In genomic region chr6:99026635-99027541, GRCm38 (mm10) we compare ENCODE assay signal across 8 mouse cellular contexts.
DNase-seq lines count a peak whose midpoint lies in the region; ATAC-seq and TF ChIP-seq lines count a peak whose summit lies in the region.

No protein-coding gene starts in this region.

- no peak for TF ChIP-seq CTCF in liver, embryonic 14.5 days (IDR thresholded peaks at IDR 0.05; ENCODE audit: low read depth)

- peak overlapping the region; percentile 73 to 91 for H3K4me3 ChIP-seq in heart, embryonic 14.5 days (ENCODE audit: control insufficient read depth in 1 of 2, insufficient read depth in 1 of 2, low read depth in 1 of 2, low read length in 2 of 2)
- peak overlapping the region; percentile 48 to 63 for H3K4me3 ChIP-seq in liver, embryonic 14.5 days (ENCODE audit: insufficient read depth in 1 of 2, low read depth in 2 of 2, low read length in 2 of 2)
- peak overlapping the region; percentile 60 for H3K4me3 ChIP-seq in neural tube, embryonic 14.5 days (ENCODE audit: low read depth, low read length)

- WGBS in heart, embryonic 14.5 days: 3% methylated on average over 19 of the region's 19 CpGs
- WGBS in liver, embryonic 14.5 days (ENCODE audit: insufficient replicate concordance): 7% methylated on average over 19 of the region's 19 CpGs
- WGBS in neural tube, embryonic 14.5 days: 9% methylated on average over 19 of the region's 19 CpGs

- peak overlapping the region; percentile 86 for H3K4me2 ChIP-seq in heart, embryonic 14.5 days (ENCODE audit: low read length)
- peak overlapping the region; percentile 61 for H3K4me2 ChIP-seq in liver, embryonic 14.5 days (ENCODE audit: low read depth)
- peak overlapping the region; percentile 89 for H3K4me2 ChIP-seq in neural tube, embryonic 14.5 days (ENCODE audit: low read depth, low read length)

- peaks cover 7 to 32% of the 10 kb centered on the region in 2 experiments for H3K4me1 ChIP-seq in heart, embryonic 14.5 days (ENCODE audit: control insufficient read depth in 2 of 2, insufficient read depth in 2 of 2, low read length in 2 of 2)
- peaks cover 0 to 22% of the 10 kb centered on the region in 2 experiments; a peak in 2 of 4 replicates for H3K4me1 ChIP-seq in liver, embryonic 14.5 days (replicated peaks; ENCODE audit: control insufficient read depth in 2 of 2, insufficient read depth in 2 of 2, low read length in 1 of 2)
- H3K4me1 ChIP-seq in neural tube, embryonic 14.5 days (ENCODE audit: control insufficient read depth, insufficient read depth, low read length): peaks cover 11% of the 10 kb centered on the region

- H3K9ac ChIP-seq in heart, embryonic 14.5 days (ENCODE audit: low read length): peak overlapping the region; percentile 92
- H3K9ac ChIP-seq in liver, embryonic 14.5 days (replicated peaks): peak overlapping the region; percentile 37; the same call in 1 of the 2 replicates
- peak overlapping the region; percentile 73 for H3K9ac ChIP-seq in neural tube, embryonic 14.5 days (replicated peaks; ENCODE audit: low read depth, low read length)

- TF ChIP-seq EP300 in liver, embryonic 14.5 days (IDR thresholded peaks at IDR 0.05; ENCODE audit: low read depth): no peak

- no peaks in the 10 kb centered on the region for H3K9me3 ChIP-seq in heart, embryonic 14.5 days (ENCODE audit: control insufficient read depth, low read length)
- no peaks in the 10 kb centered on the region for H3K9me3 ChIP-seq in liver, embryonic 14.5 days (ENCODE audit: control insufficient read depth, low read length)
- H3K9me3 ChIP-seq in neural tube, embryonic 14.5 days (ENCODE audit: control insufficient read depth, low read length): no peaks in the 10 kb centered on the region

- DNase-seq in heart, adult 11 months: peak; percentile 90
- DNase-seq in heart, postnatal 25 days (ENCODE audit: low spot score): no peak
- peak; percentile 36 for DNase-seq in T-cell, adult 2 months (ENCODE audit: low spot score)
- DNase-seq in liver, embryonic 14.5 days (ENCODE audit: low read depth in 3 of 3, low spot score in 3 of 3): no peak
- DNase-seq in cerebellum, postnatal 14 days: no peak
- no peak for DNase-seq in left cerebral cortex, adult 18-20 months (ENCODE audit: low spot score in 2 of 2)

- ATAC-seq in heart, embryonic 14.5 days (ENCODE audit: insufficient number of reproducible peaks, insufficient read depth, low FRiP score, low read depth): no peak
- ATAC-seq in liver, embryonic 14.5 days (ENCODE audit: insufficient read depth): no peak
- ATAC-seq in neural tube, embryonic 14.5 days (ENCODE audit: low read depth): no peak

- intact Hi-C loops in heart, postnatal 25 days (cut with DNase I): no loop called here

- H3K27ac ChIP-seq in heart, embryonic 14.5 days (replicated peaks in 1 of 2; ENCODE audit: control insufficient read depth in 1 of 2, insufficient read depth in 1 of 2, low read depth in 2 of 2, low read length in 2 of 2): peak overlapping the region; percentile 95 to 97
- H3K27ac ChIP-seq in liver, embryonic 14.5 days: no peak overlapping the region
- peak overlapping the region; percentile 71; the same call in 1 of the 2 replicates for H3K27ac ChIP-seq in neural tube, embryonic 14.5 days (ENCODE audit: low read depth, low read length)

- no peaks in the 10 kb centered on the region for H3K36me3 ChIP-seq in heart, embryonic 14.5 days (ENCODE audit: control insufficient read depth, insufficient read depth, low read length)
- H3K36me3 ChIP-seq in liver, embryonic 14.5 days (replicated peaks; ENCODE audit: control insufficient read depth, insufficient read depth, low read depth): no peaks in the 10 kb centered on the region
- no peaks in the 10 kb centered on the region for H3K36me3 ChIP-seq in neural tube, embryonic 14.5 days (ENCODE audit: control insufficient read depth, insufficient read depth, low read length)

- no peaks in the 10 kb centered on the region for H3K27me3 ChIP-seq in heart, embryonic 14.5 days (ENCODE audit: control insufficient read depth, insufficient read depth, low read length)
- H3K27me3 ChIP-seq in liver, embryonic 14.5 days (ENCODE audit: control insufficient read depth, insufficient read depth, low read length): peaks cover 8% of the 10 kb centered on the region
- no peaks in the 10 kb centered on the region; the same call in 1 of the 2 replicates for H3K27me3 ChIP-seq in neural tube, embryonic 14.5 days (ENCODE audit: control insufficient read depth, insufficient read depth, low read length)

Comparison
In these comparisons a context has a peak if more than half of its experiments do, and no peak if none do; other contexts are left out.
1. DNase-seq: peak in heart, adult 11 months (single experiment) and T-cell, adult 2 months (single experiment); none in heart, postnatal 25 days (single experiment), liver, embryonic 14.5 days (0 of 3), cerebellum, postnatal 14 days (0 of 2) and left cerebral cortex, adult 18-20 months (0 of 2).
2. H3K9ac ChIP-seq: peak in every context shown above with its lines; median percentile 92 in heart, embryonic 14.5 days; 73 in neural tube, embryonic 14.5 days; 37 in liver, embryonic 14.5 days.
3. Peak in every context shown above with its lines, with median percentiles within 50 percentile points of each other: H3K4me2 ChIP-seq and H3K4me3 ChIP-seq.